Mouse (Mus musculus) erythroblast, embryonic 14.5 days (primary cell): ENCODE data around the gene Wfdc21.
A peak's percentile ranks its signal among the peaks of the same experiment; 100 is the strongest.

Experiments used
- GATA1 ChIP-seq: IDR thresholded peaks from 2 replicates; pipeline ENCODE4 v1.6.1; 2012; ENCODE audit warnings: low read length, inconsistent platforms, mixed read lengths
- TAL1 ChIP-seq: IDR thresholded peaks from 3 replicates; pipeline ENCODE4 v1.6.1; 2012; ENCODE audit warnings: low read length, inconsistent platforms, mixed read lengths

GRCm38 (mm10) chr11:83783931-83784600 lies 37.3 kb downstream of the Wfdc21 start:
- no peak for TF ChIP-seq GATA1
- peak; percentile 28; the same call in 1 of the 3 replicates for TF ChIP-seq TAL1
